Mouse (Mus musculus): ENCODE results near the gene Pgrmc2. TPM values are rescaled to one million over a fixed set of nuclear protein-coding genes. Genes with fewer than 3 reads are reported as not detected.
A peak's percentile ranks its signal among the peaks of the same experiment; 100 is the strongest.

Gene Pgrmc2
- polyA plus RNA-seq, 1 experiment from 2014 or later: 26.7 TPM

GRCm38 (mm10) chr3:41092311-41092710 is 9.5 kb upstream of the Pgrmc2 start:
- H3K4me1 ChIP-seq: no peaks in the 10 kb centered on the region
- no peak for ATAC-seq (replicated peaks)

GRCm38 (mm10) chr3:41090839-41091238 is 8.0 kb upstream of the Pgrmc2 start:
- no peak overlapping the region for H3K9ac ChIP-seq
- H3K27ac ChIP-seq: no peak overlapping the region
- no peaks in the 10 kb centered on the region for H3K36me3 ChIP-seq (replicated peaks)
- 88% methylated on average over 2 of the region's 2 CpGs for WGBS
- H3K4me2 ChIP-seq: no peak overlapping the region
- no peaks in the 10 kb centered on the region for H3K4me1 ChIP-seq
- no peak overlapping the region for H3K4me3 ChIP-seq
- no peaks in the 10 kb centered on the region for H3K9me3 ChIP-seq
- H3K27me3 ChIP-seq (replicated peaks): no peaks in the 10 kb centered on the region
- ATAC-seq (replicated peaks): no peak

More at GRCm38 (mm10) chr3:41092311-41092710, 9.5 kb upstream of the Pgrmc2 start:
- no peak overlapping the region for H3K4me3 ChIP-seq
- whole genome bisulfite sequencing: 89% methylated on average over 4 of the region's 4 CpGs
- no peak overlapping the region for H3K4me2 ChIP-seq
- no peak overlapping the region for H3K27ac ChIP-seq
- H3K9me3 ChIP-seq: no peaks in the 10 kb centered on the region
- H3K27me3 ChIP-seq (replicated peaks): no peaks in the 10 kb centered on the region
- H3K36me3 ChIP-seq (replicated peaks): no peaks in the 10 kb centered on the region
- no peak overlapping the region for H3K9ac ChIP-seq

- Histone ChIP-seq H3K9ac (no peak overlapping the region), H3K4me3 (no peak overlapping the region), H3K9me3 (no peaks in the 10 kb centered on the region), H3K27me3 (replicated peaks) (no peaks in the 10 kb centered on the region), H3K4me2 (no peak overlapping the region), H3K4me1 (peaks cover 4% of the 10 kb centered on the region), H3K36me3 (replicated peaks) (no peaks in the 10 kb centered on the region), H3K27ac (no peak overlapping the region)
- ATAC-seq (replicated peaks): no peak
Observed at GRCm38 (mm10) chr3:41087071-41087470, 4.2 kb upstream of the Pgrmc2 start.

- WGBS: 82% methylated on average over 5 of the region's 5 CpGs
- peak overlapping the region; percentile 96; the same call in 1 of the 2 replicates for H3K4me3 ChIP-seq
- no peak overlapping the region for H3K9ac ChIP-seq
- no peak for ATAC-seq (replicated peaks)
- H3K9me3 ChIP-seq: no peaks in the 10 kb centered on the region
- H3K27me3 ChIP-seq (replicated peaks): no peaks in the 10 kb centered on the region
- no peaks in the 10 kb centered on the region for H3K36me3 ChIP-seq (replicated peaks)
- H3K4me1 ChIP-seq: peaks cover 23% of the 10 kb centered on the region
- H3K27ac ChIP-seq: peak overlapping the region; percentile 95; the same call in 1 of the 2 replicates
- H3K4me2 ChIP-seq: peak overlapping the region; percentile 73
Observed at GRCm38 (mm10) chr3:41084421-41084820, 1.6 kb upstream of the Pgrmc2 start.

- peak overlapping the region; percentile 96 for H3K4me3 ChIP-seq
- ATAC-seq (replicated peaks): peak; percentile 46
Observed at GRCm38 (mm10) chr3:41083790-41084112, 905 bp upstream of the Pgrmc2 start.

GRCm38 (mm10) chr3:41082520-41082884 is 344 bp downstream of the Pgrmc2 start:
- no peaks in the 10 kb centered on the region for H3K9me3 ChIP-seq
- H3K9ac ChIP-seq: peak overlapping the region; percentile 77
- WGBS: under 1% methylated on average over 42 of the region's 43 CpGs
- H3K4me1 ChIP-seq: peaks cover 23% of the 10 kb centered on the region
- peak; percentile 73 for ATAC-seq (replicated peaks)
- no peaks in the 10 kb centered on the region for H3K27me3 ChIP-seq (replicated peaks)
- peak overlapping the region; percentile 96 for H3K4me3 ChIP-seq
- peak overlapping the region; percentile 85 for H3K4me2 ChIP-seq
- peak overlapping the region; percentile 89 for H3K27ac ChIP-seq
- H3K36me3 ChIP-seq (replicated peaks): no peaks in the 10 kb centered on the region

More at GRCm38 (mm10) chr3:41083790-41084112, 905 bp upstream of the Pgrmc2 start:
- H3K9me3 ChIP-seq: no peaks in the 10 kb centered on the region
- H3K9ac ChIP-seq: peak overlapping the region; percentile 84
- peak overlapping the region; percentile 95 for H3K27ac ChIP-seq
- no peaks in the 10 kb centered on the region for H3K36me3 ChIP-seq (replicated peaks)
- 1% methylated on average over 6 of the region's 6 CpGs for WGBS
- peak overlapping the region; percentile 73 for H3K4me2 ChIP-seq
- peaks cover 23% of the 10 kb centered on the region for H3K4me1 ChIP-seq
- no peaks in the 10 kb centered on the region for H3K27me3 ChIP-seq (replicated peaks)

- Histone ChIP-seq H3K27ac (peak overlapping the region; percentile 89), H3K9ac (peak overlapping the region; percentile 77), H3K4me2 (peak overlapping the region; percentile 85), H3K4me1 (peaks cover 23% of the 10 kb centered on the region), H3K27me3 (replicated peaks) (no peaks in the 10 kb centered on the region), H3K4me3 (peak overlapping the region; percentile 96), H3K36me3 (replicated peaks) (no peaks in the 10 kb centered on the region), H3K9me3 (no peaks in the 10 kb centered on the region)
- WGBS: 3% methylated on average over 23 of the region's 23 CpGs
- no peak for ATAC-seq (replicated peaks)
Observed at GRCm38 (mm10) chr3:41081474-41082301, 1.2 kb downstream of the Pgrmc2 start.

- peaks cover 23% of the 10 kb centered on the region for H3K4me1 ChIP-seq
- no peak for ATAC-seq (replicated peaks)
- H3K9me3 ChIP-seq: no peaks in the 10 kb centered on the region
- H3K9ac ChIP-seq: no peak overlapping the region
- no peaks in the 10 kb centered on the region for H3K36me3 ChIP-seq (replicated peaks)
- H3K4me2 ChIP-seq: peak overlapping the region; percentile 85
- WGBS: 39% methylated on average over 3 of the region's 3 CpGs
- H3K27ac ChIP-seq: no peak overlapping the region
- H3K4me3 ChIP-seq: peak overlapping the region; percentile 96; the same call in 1 of the 2 replicates
- no peaks in the 10 kb centered on the region for H3K27me3 ChIP-seq (replicated peaks)
Observed at GRCm38 (mm10) chr3:41080724-41081123, 2.1 kb downstream of the Pgrmc2 start.

GRCm38 (mm10) chr3:41078673-41079072 is 4.2 kb downstream of the Pgrmc2 start:
- no peak overlapping the region for H3K9ac ChIP-seq
- WGBS: 89% methylated on average over 2 of the region's 2 CpGs
- no peaks in the 10 kb centered on the region for H3K27me3 ChIP-seq (replicated peaks)
- H3K4me1 ChIP-seq: peaks cover 20% of the 10 kb centered on the region
- no peak overlapping the region for H3K4me2 ChIP-seq
- no peak for ATAC-seq (replicated peaks)
- no peaks in the 10 kb centered on the region for H3K36me3 ChIP-seq (replicated peaks)
- H3K4me3 ChIP-seq: no peak overlapping the region
- H3K27ac ChIP-seq: no peak overlapping the region
- no peaks in the 10 kb centered on the region for H3K9me3 ChIP-seq

GRCm38 (mm10) chr3:41075376-41075775 is 7.5 kb downstream of the Pgrmc2 start:
- Histone ChIP-seq H3K4me3 (no peak overlapping the region), H3K27me3 (replicated peaks) (no peaks in the 10 kb centered on the region), H3K9me3 (no peaks in the 10 kb centered on the region), H3K27ac (no peak overlapping the region), H3K9ac (no peak overlapping the region), H3K36me3 (replicated peaks) (no peaks in the 10 kb centered on the region), H3K4me2 (no peak overlapping the region), H3K4me1 (peaks cover 5% of the 10 kb centered on the region)
- no peak for ATAC-seq (replicated peaks)
- WGBS: 85% methylated on average over 8 of the region's 8 CpGs

- no peaks in the 10 kb centered on the region for H3K9me3 ChIP-seq
- no peak overlapping the region for H3K4me3 ChIP-seq
- no peak overlapping the region for H3K4me2 ChIP-seq
- no peak overlapping the region for H3K27ac ChIP-seq
- no peaks in the 10 kb centered on the region; the same call in 1 of the 2 replicates for H3K36me3 ChIP-seq (replicated peaks)
- H3K27me3 ChIP-seq (replicated peaks): no peaks in the 10 kb centered on the region
- WGBS: 78% methylated on average over 2 of the region's 2 CpGs
- no peak overlapping the region for H3K9ac ChIP-seq
- ATAC-seq (replicated peaks): 0 out of 2 replicates have a peak, but pooled peaks have one; percentile 50
- H3K4me1 ChIP-seq: no peaks in the 10 kb centered on the region
Observed at GRCm38 (mm10) chr3:41070519-41070918, 12.3 kb downstream of the Pgrmc2 start.

GRCm38 (mm10) chr3:41065320-41065719 is 17.5 kb downstream of the Pgrmc2 start:
- Histone ChIP-seq H3K4me3 (no peak overlapping the region), H3K27ac (no peak overlapping the region), H3K27me3 (replicated peaks) (no peaks in the 10 kb centered on the region), H3K9me3 (no peaks in the 10 kb centered on the region), H3K9ac (no peak overlapping the region), H3K4me1 (no peaks in the 10 kb centered on the region), H3K36me3 (replicated peaks) (peaks cover 3% of the 10 kb centered on the region), H3K4me2 (no peak overlapping the region)
- 88% methylated on average over 2 of the region's 2 CpGs for WGBS
- no peak for ATAC-seq (replicated peaks)

GRCm38 (mm10) chr3:41062758-41063157 is 20.1 kb downstream of the Pgrmc2 start:
- no peak for ATAC-seq (replicated peaks)
- no peak overlapping the region for H3K9ac ChIP-seq
- no peak overlapping the region for H3K4me2 ChIP-seq
- H3K9me3 ChIP-seq: no peaks in the 10 kb centered on the region
- no peaks in the 10 kb centered on the region for H3K27me3 ChIP-seq (replicated peaks)
- 93% methylated on average over 2 of the region's 2 CpGs for WGBS
- H3K27ac ChIP-seq: no peak overlapping the region
- no peak overlapping the region for H3K4me3 ChIP-seq
- H3K4me1 ChIP-seq: no peaks in the 10 kb centered on the region
- peaks cover 3% of the 10 kb centered on the region for H3K36me3 ChIP-seq (replicated peaks)
